9 mouse cellular contexts compared by ENCODE assay signal in genomic region chr19:53328116-53328515, GRCm38 (mm10). TPM values are rescaled to one million over a fixed set of nuclear protein-coding genes. Genes with fewer than 3 reads are reported as not detected.
DNase-seq lines count a peak whose midpoint lies in the region; ATAC-seq and TF ChIP-seq lines count a peak whose summit lies in the region.
"Had no signal": no experiment of that assay in that cellular context is flagged by ENCODE, and none has a peak within 500 bp of the region (broad histone marks: within the 10 kb centered on the region; RNA-seq: fewer than 3 reads in every experiment).

No protein-coding gene starts in this region.

- TF ChIP-seq POLR2A in spleen, adult 2 months (IDR thresholded peaks at IDR 0.05; ENCODE audit: low read depth, low read length): no peak

- peak overlapping the region; percentile 16; the same call in 1 of the 2 replicates for H3K27ac ChIP-seq in hindbrain, postnatal 0 days
- H3K27ac ChIP-seq in hindbrain, embryonic 10.5 days: no peak overlapping the region
- 0 out of 2 replicates have a peak overlapping the region, but pooled peaks have one; percentile 8 for H3K27ac ChIP-seq in spleen, adult 2 months (ENCODE audit: insufficient read depth, low read length)
- peak overlapping the region; percentile 76 for H3K27ac ChIP-seq in liver, embryonic 13.5 days

- no peaks in the 10 kb centered on the region for H3K9me3 ChIP-seq in hindbrain, postnatal 0 days (ENCODE audit: low read length)
- no peaks in the 10 kb centered on the region for H3K9me3 ChIP-seq in hindbrain, embryonic 10.5 days
- H3K9me3 ChIP-seq in liver, embryonic 13.5 days (replicated peaks): no peaks in the 10 kb centered on the region

- H3K27me3 ChIP-seq in hindbrain, postnatal 0 days (ENCODE audit: insufficient read depth, low read length): no peaks in the 10 kb centered on the region
- no peaks in the 10 kb centered on the region for H3K27me3 ChIP-seq in hindbrain, embryonic 10.5 days (ENCODE audit: insufficient read depth, poor library complexity, severe bottlenecking)
- H3K27me3 ChIP-seq in spleen, adult 2 months (ENCODE audit: control insufficient read depth, insufficient read depth, low read length): no peaks in the 10 kb centered on the region
- no peaks in the 10 kb centered on the region for H3K27me3 ChIP-seq in liver, embryonic 13.5 days

- H3K9ac ChIP-seq in hindbrain, postnatal 0 days (replicated peaks; ENCODE audit: low read length): no peak overlapping the region
- peak overlapping the region; percentile 49 for H3K9ac ChIP-seq in liver, embryonic 13.5 days

- no peak overlapping the region for H3K4me2 ChIP-seq in hindbrain, postnatal 0 days (ENCODE audit: low read depth, low read length)
- H3K4me2 ChIP-seq in liver, embryonic 13.5 days: no peak overlapping the region

- peaks cover 5% of the 10 kb centered on the region; the same call in 1 of the 2 replicates for H3K36me3 ChIP-seq in hindbrain, postnatal 0 days (ENCODE audit: insufficient read depth, low read length)
- peaks cover 19% of the 10 kb centered on the region for H3K36me3 ChIP-seq in hindbrain, embryonic 10.5 days
- H3K36me3 ChIP-seq in spleen, adult 2 months (ENCODE audit: control insufficient read depth, insufficient read depth, low read length): no peaks in the 10 kb centered on the region
- peaks cover 17% of the 10 kb centered on the region for H3K36me3 ChIP-seq in liver, embryonic 13.5 days

- DNase-seq in hindbrain, postnatal 0 days (ENCODE audit: low spot score): no peak
- DNase-seq in hindbrain, embryonic 10.5 days (ENCODE audit: low spot score): no peak
- DNase-seq in spleen, adult 2 months (ENCODE audit: low read depth in 1 of 2, low spot score in 2 of 2): peak; percentile 15 to 28
- DNase-seq in spleen, postnatal 14 days (ENCODE audit: low spot score in 2 of 2): no peak
- DNase-seq in liver, embryonic 13.5 days: no peak
- DNase-seq in thymus, postnatal 4 days: peak; percentile 47
- no peak for DNase-seq in gastrocnemius, postnatal 25 days

- ATAC-seq in hindbrain, postnatal 0 days: no peak
- ATAC-seq in liver, embryonic 13.5 days (ENCODE audit: low read depth): no peak

- peaks cover 10% of the 10 kb centered on the region for H3K4me1 ChIP-seq in hindbrain, postnatal 0 days (ENCODE audit: insufficient read depth, low read length)
- peaks cover 47% of the 10 kb centered on the region for H3K4me1 ChIP-seq in hindbrain, embryonic 10.5 days (replicated peaks)
- H3K4me1 ChIP-seq in spleen, adult 2 months (ENCODE audit: control insufficient read depth, insufficient read depth, insufficient read length): peaks cover 6% of the 10 kb centered on the region
- H3K4me1 ChIP-seq in liver, embryonic 13.5 days (replicated peaks): peaks cover 87% of the 10 kb centered on the region

- peak; percentile 41; the same call in 1 of the 2 replicates for TF ChIP-seq CTCF in hindbrain, postnatal 0 days (IDR thresholded peaks at IDR 0.05; ENCODE audit: low read depth)
- TF ChIP-seq CTCF in spleen, adult 2 months (IDR thresholded peaks at IDR 0.05; ENCODE audit: extremely low read depth, insufficient read depth, insufficient read length, insufficient replicate concordance): peak; percentile 22; the same call in 1 of the 2 replicates

- 55% methylated on average over 9 of the region's 9 CpGs for WGBS in hindbrain, postnatal 0 days
- 72% methylated on average over 9 of the region's 9 CpGs for WGBS in hindbrain, embryonic 10.5 days
- WGBS in spleen, adult 2 months: 33% methylated on average over 9 of the region's 9 CpGs
- 75% methylated on average over 9 of the region's 9 CpGs for whole genome bisulfite sequencing in liver, embryonic 13.5 days (ENCODE audit: insufficient replicate concordance)

- H3K4me3 ChIP-seq in hindbrain, postnatal 0 days (ENCODE audit: low read length): no peak overlapping the region
- H3K4me3 ChIP-seq in hindbrain, embryonic 10.5 days: no peak overlapping the region
- H3K4me3 ChIP-seq in spleen, adult 2 months (ENCODE audit: extremely low read depth, insufficient read depth, insufficient read length): no peak overlapping the region
- H3K4me3 ChIP-seq in liver, embryonic 13.5 days (replicated peaks): no peak overlapping the region

RNA-seq across cellular contexts. Expression of gene Mxi1, which starts 17.8 kb away (rescaled TPM):
- 41.9 and 44.5 TPM in 2 replicates for total RNA-seq in hindbrain, postnatal 0 days (2014; rRNA removed)
- 47.7 and 51.5 TPM in 2 replicates for polyA plus RNA-seq in hindbrain, postnatal 0 days (2015; fragmentation: Nextera tagmentation; extraction: Ambion mirVana)
- polyA plus RNA-seq in hindbrain, embryonic 10.5 days (2016; fragmentation: Nextera tagmentation; extraction: Ambion mirVana): 33.3 and 47.9 TPM in 2 replicates
- polyA plus RNA-seq in spleen, adult 2 months (2012; rRNA removed): 10.9 and 12.7 TPM in 2 replicates
- polyA plus RNA-seq in liver, embryonic 13.5 days (2015; fragmentation: Nextera tagmentation; extraction: Ambion mirVana): 31.0 and 33.3 TPM in 2 replicates
- 10 to 100 TPM; 37.8 to 39.1 TPM for total RNA-seq in gastrocnemius, postnatal 25 days (2021)

RNA-seq across cellular contexts. Expression of gene Gm10197, which starts 43.5 kb away (rescaled TPM):
- not detected in 2 replicates for total RNA-seq in hindbrain, postnatal 0 days (2014; rRNA removed)
- polyA plus RNA-seq in hindbrain, postnatal 0 days (2015; fragmentation: Nextera tagmentation; extraction: Ambion mirVana): not detected in 2 replicates
- polyA plus RNA-seq in hindbrain, embryonic 10.5 days (2016; fragmentation: Nextera tagmentation; extraction: Ambion mirVana): not detected in 2 replicates
- not detected in 2 replicates for polyA plus RNA-seq in spleen, adult 2 months (2012; rRNA removed)
- polyA plus RNA-seq in liver, embryonic 13.5 days (2015; fragmentation: Nextera tagmentation; extraction: Ambion mirVana): not detected in 2 replicates
- total RNA-seq in gastrocnemius, postnatal 25 days (2021): not detected
- polyA plus RNA-seq: gonadal fat pad, adult 2 months; lung, embryonic 16.5 days had no signal

Comparison
In these comparisons a context has a peak if more than half of its experiments do, and no peak if none do; other contexts are left out.
1. DNase-seq: peak in spleen, adult 2 months (2 of 2) and thymus, postnatal 4 days (single experiment); none in hindbrain, postnatal 0 days (single experiment), hindbrain, embryonic 10.5 days (single experiment), spleen, postnatal 14 days (0 of 2), liver, embryonic 13.5 days (single experiment) and gastrocnemius, postnatal 25 days (single experiment).